Mouse (Mus musculus) neural tube, embryonic 13.5 days (tissue): ENCODE measurements around the gene Ttc7b. TPM values are rescaled to one million over a fixed set of nuclear protein-coding genes. Genes with fewer than 3 reads are reported as not detected.
A peak's percentile ranks its signal among the peaks of the same experiment; 100 is the strongest.

Experiments
- ATAC-seq: fragments of 200-750 bp; cut with Nextera tagmentation; 2 replicates; pipeline ENCODE4 v1.8.0; 2017; ENCODE audit warnings: low read depth, mild to moderate bottlenecking, moderate TSS enrichment, moderate library complexity
- H3K27ac ChIP-seq: fragments of 300-500 bp; sonication (generic); replicated peaks from 2 replicates; pipeline ENCODE4 v1.5.1; 2015; ENCODE audit warnings: moderate library complexity, mild to moderate bottlenecking, inconsistent platforms
- H3K27me3 ChIP-seq: fragments of 300-500 bp; sonication (generic); 2 replicates; pipeline ENCODE4 v1.6.1; 2015; ENCODE audit warnings: mild to moderate bottlenecking, inconsistent platforms
- H3K36me3 ChIP-seq: fragments of 300-500 bp; sonication (generic); 2 replicates; pipeline ENCODE4 v1.6.1; 2015; ENCODE audit warnings: mild to moderate bottlenecking, inconsistent platforms
- H3K4me1 ChIP-seq: fragments of 300-500 bp; sonication (generic); replicated peaks from 2 replicates; pipeline ENCODE4 v1.6.1; 2015; ENCODE audit warnings: inconsistent platforms
- H3K4me2 ChIP-seq: fragments of 300-500 bp; sonication (generic); 2 replicates; pipeline ENCODE4 v1.6.1; 2015; ENCODE audit warnings: inconsistent platforms, mild to moderate bottlenecking, moderate library complexity
- H3K4me3 ChIP-seq: fragments of 300-500 bp; sonication (generic); 2 replicates; pipeline ENCODE4 v1.5.1; 2015; ENCODE audit warnings: mild to moderate bottlenecking, inconsistent platforms
- H3K9ac ChIP-seq: fragments of 300-500 bp; sonication (generic); 2 replicates; pipeline ENCODE4 v1.6.1; 2015; ENCODE audit warnings: moderate library complexity, mild to moderate bottlenecking, inconsistent platforms
- H3K9me3 ChIP-seq: fragments of 300-500 bp; sonication (generic); 2 replicates; pipeline ENCODE4 v1.6.1; 2016; ENCODE audit warnings: inconsistent platforms
- WGBS: fragments of 180-500 bp; shearing (Covaris S2); methylation state at CpG from one replicate; pipeline ENCODE4 v1.1.7; 2015; 5-methylcytosine and 5-hydroxymethylcytosine counted together
- polyA plus RNA-seq: library from polyadenylated mRNA; unstranded; fragments of >200 nt; fragmentation: Nextera tagmentation; extraction: Ambion mirVana; gene quantifications from 2 replicates; pipeline ENCODE4 v1.2.1, GENCODE M21; 2015

The Ttc7b gene
- polyA plus RNA-seq, 1 experiment from 2014 or later = 7.3 TPM

GRCm38 (mm10) chr12:100421538-100421937 is 99.1 kb downstream of the Ttc7b start:
- Histone ChIP-seq H3K36me3 (no peaks in the 10 kb centered on the region), H3K27ac (no peak overlapping the region), H3K9ac (no peak overlapping the region), H3K4me2 (no peak overlapping the region), H3K9me3 (no peaks in the 10 kb centered on the region), H3K27me3 (no peaks in the 10 kb centered on the region), H3K4me3 (no peak overlapping the region), H3K4me1 (peaks cover 19% of the 10 kb centered on the region)
- no peak for ATAC-seq
- WGBS = 69% methylated on average over 6 of the region's 6 CpGs

- H3K4me1 ChIP-seq = peaks cover 13% of the 10 kb centered on the region
- H3K27ac ChIP-seq = no peak overlapping the region
- no peak overlapping the region for H3K4me2 ChIP-seq
- 92% methylated on average over 6 of the region's 6 CpGs for WGBS
- H3K9ac ChIP-seq = no peak overlapping the region; the same call in 1 of the 2 replicates
- H3K9me3 ChIP-seq = no peaks in the 10 kb centered on the region
- H3K4me3 ChIP-seq = no peak overlapping the region
- H3K36me3 ChIP-seq = no peaks in the 10 kb centered on the region
- ATAC-seq = no peak
- no peaks in the 10 kb centered on the region for H3K27me3 ChIP-seq
These were observed 99.7 kb downstream of the Ttc7b start for GRCm38 (mm10) chr12:100420903-100421302.

GRCm38 (mm10) chr12:100419946-100420874 is 100.4 kb downstream of the Ttc7b start:
- no peaks in the 10 kb centered on the region for H3K9me3 ChIP-seq
- H3K27ac ChIP-seq = no peak overlapping the region
- peaks cover 13% of the 10 kb centered on the region for H3K4me1 ChIP-seq
- H3K9ac ChIP-seq = no peak overlapping the region; the same call in 1 of the 2 replicates
- WGBS = 74% methylated on average over 9 of the region's 9 CpGs
- no peaks in the 10 kb centered on the region for H3K36me3 ChIP-seq
- H3K4me3 ChIP-seq = no peak overlapping the region
- no peak for ATAC-seq
- no peaks in the 10 kb centered on the region for H3K27me3 ChIP-seq
- no peak overlapping the region for H3K4me2 ChIP-seq

GRCm38 (mm10) chr12:100415802-100416201 is 104.8 kb downstream of the Ttc7b start:
- Histone ChIP-seq H3K4me2 (no peak overlapping the region), H3K36me3 (peaks cover 25% of the 10 kb centered on the region), H3K27ac (no peak overlapping the region), H3K27me3 (no peaks in the 10 kb centered on the region), H3K4me1 (peaks cover 5% of the 10 kb centered on the region), H3K4me3 (no peak overlapping the region), H3K9me3 (no peaks in the 10 kb centered on the region), H3K9ac (0 out of 2 replicates have a peak overlapping the region, but pooled peaks have one; percentile 12)
- 81% methylated on average over 6 of the region's 6 CpGs for WGBS
- ATAC-seq = no peak

GRCm38 (mm10) chr12:100414717-100415398 is 105.8 kb downstream of the Ttc7b start:
- Histone ChIP-seq H3K27me3 (no peaks in the 10 kb centered on the region), H3K4me1 (no peaks in the 10 kb centered on the region), H3K4me2 (no peak overlapping the region), H3K27ac (no peak overlapping the region), H3K9ac (0 out of 2 replicates have a peak overlapping the region, but pooled peaks have one; percentile 31), H3K4me3 (no peak overlapping the region), H3K36me3 (peaks cover 25% of the 10 kb centered on the region), H3K9me3 (no peaks in the 10 kb centered on the region)
- 80% methylated on average over 14 of the region's 14 CpGs for WGBS
- ATAC-seq = no peak

- H3K4me1 ChIP-seq = peaks cover 38% of the 10 kb centered on the region
- H3K36me3 ChIP-seq = peaks cover 11% of the 10 kb centered on the region
- H3K27me3 ChIP-seq = no peaks in the 10 kb centered on the region
- ATAC-seq = no peak
- WGBS = 91% methylated on average over 11 of the region's 11 CpGs
- no peak overlapping the region for H3K4me2 ChIP-seq
- H3K4me3 ChIP-seq = no peak overlapping the region
- H3K9me3 ChIP-seq = no peaks in the 10 kb centered on the region
- H3K27ac ChIP-seq = no peak overlapping the region
- H3K9ac ChIP-seq = no peak overlapping the region
These were observed 111.9 kb downstream of the Ttc7b start for GRCm38 (mm10) chr12:100408714-100409113.

- no peak overlapping the region for H3K4me3 ChIP-seq
- H3K27me3 ChIP-seq = no peaks in the 10 kb centered on the region
- H3K27ac ChIP-seq = no peak overlapping the region
- H3K9me3 ChIP-seq = no peaks in the 10 kb centered on the region
- no peak overlapping the region for H3K4me2 ChIP-seq
- H3K9ac ChIP-seq = no peak overlapping the region
- peaks cover 9% of the 10 kb centered on the region; the same call in 1 of the 2 replicates for H3K36me3 ChIP-seq
- no peak for ATAC-seq
- H3K4me1 ChIP-seq = peaks cover 40% of the 10 kb centered on the region
- WGBS = 61% methylated on average over 8 of the region's 8 CpGs
These were observed 112.5 kb downstream of the Ttc7b start for GRCm38 (mm10) chr12:100408143-100408542.

GRCm38 (mm10) chr12:100407371-100407770 is 113.3 kb downstream of the Ttc7b start:
- 0 out of 2 replicates have a peak, but pooled peaks have one; percentile 47 for ATAC-seq
- H3K36me3 ChIP-seq = peaks cover 10% of the 10 kb centered on the region; the same call in 1 of the 2 replicates

GRCm38 (mm10) chr12:100406094-100406493 is 114.5 kb downstream of the Ttc7b start:
- H3K4me1 ChIP-seq = peaks cover 40% of the 10 kb centered on the region
- no peaks in the 10 kb centered on the region for H3K9me3 ChIP-seq
- ATAC-seq = no peak
- H3K4me3 ChIP-seq = no peak overlapping the region
- no peak overlapping the region for H3K9ac ChIP-seq
- peaks cover 20% of the 10 kb centered on the region for H3K36me3 ChIP-seq
- no peaks in the 10 kb centered on the region for H3K27me3 ChIP-seq
- 86% methylated on average over 11 of the region's 11 CpGs for WGBS
- peak overlapping the region; percentile 43; the same call in 1 of the 2 replicates for H3K27ac ChIP-seq
- no peak overlapping the region for H3K4me2 ChIP-seq

More at GRCm38 (mm10) chr12:100407371-100407770, 113.3 kb downstream of the Ttc7b start:
- Histone ChIP-seq H3K9ac (no peak overlapping the region), H3K27me3 (no peaks in the 10 kb centered on the region), H3K4me2 (no peak overlapping the region), H3K27ac (peak overlapping the region; percentile 43), H3K4me1 (peaks cover 40% of the 10 kb centered on the region), H3K4me3 (no peak overlapping the region), H3K9me3 (no peaks in the 10 kb centered on the region)
- 36% methylated on average over 7 of the region's 7 CpGs for WGBS

- no peak for ATAC-seq
- Histone ChIP-seq H3K36me3 (peaks cover 25% of the 10 kb centered on the region), H3K4me1 (peaks cover 40% of the 10 kb centered on the region), H3K4me3 (no peak overlapping the region), H3K4me2 (no peak overlapping the region), H3K27me3 (no peaks in the 10 kb centered on the region), H3K27ac (no peak overlapping the region), H3K9me3 (no peaks in the 10 kb centered on the region), H3K9ac (no peak overlapping the region)
- 90% methylated on average over 8 of the region's 8 CpGs for WGBS
These were observed 115.1 kb downstream of the Ttc7b start for GRCm38 (mm10) chr12:100405512-100406030.

- ATAC-seq = no peak
- H3K4me1 ChIP-seq = peaks cover 40% of the 10 kb centered on the region
- no peak overlapping the region for H3K27ac ChIP-seq
- no peaks in the 10 kb centered on the region for H3K27me3 ChIP-seq
- WGBS = 64% methylated on average over 3 of the region's 3 CpGs
- no peak overlapping the region for H3K4me3 ChIP-seq
- peaks cover 31% of the 10 kb centered on the region for H3K36me3 ChIP-seq
- H3K9me3 ChIP-seq = no peaks in the 10 kb centered on the region
- H3K4me2 ChIP-seq = no peak overlapping the region
- H3K9ac ChIP-seq = no peak overlapping the region
These were observed 116.2 kb downstream of the Ttc7b start for GRCm38 (mm10) chr12:100404430-100404829.

GRCm38 (mm10) chr12:100403005-100403324 is 117.7 kb downstream of the Ttc7b start:
- H3K4me1 ChIP-seq = peaks cover 44% of the 10 kb centered on the region

More at GRCm38 (mm10) chr12:100403005-100403324, 117.7 kb downstream of the Ttc7b start:
- H3K36me3 ChIP-seq = peaks cover 35% of the 10 kb centered on the region
- H3K4me2 ChIP-seq = no peak overlapping the region
- 88% methylated on average over 4 of the region's 4 CpGs for WGBS
- no peak overlapping the region for H3K9ac ChIP-seq
- no peak for ATAC-seq
- no peak overlapping the region for H3K4me3 ChIP-seq
- H3K9me3 ChIP-seq = no peaks in the 10 kb centered on the region
- H3K27ac ChIP-seq = no peak overlapping the region
- no peaks in the 10 kb centered on the region for H3K27me3 ChIP-seq
